Mouse (Mus musculus): ENCODE data around the gene Tlcd1.

The Tlcd1 gene

DNA sequence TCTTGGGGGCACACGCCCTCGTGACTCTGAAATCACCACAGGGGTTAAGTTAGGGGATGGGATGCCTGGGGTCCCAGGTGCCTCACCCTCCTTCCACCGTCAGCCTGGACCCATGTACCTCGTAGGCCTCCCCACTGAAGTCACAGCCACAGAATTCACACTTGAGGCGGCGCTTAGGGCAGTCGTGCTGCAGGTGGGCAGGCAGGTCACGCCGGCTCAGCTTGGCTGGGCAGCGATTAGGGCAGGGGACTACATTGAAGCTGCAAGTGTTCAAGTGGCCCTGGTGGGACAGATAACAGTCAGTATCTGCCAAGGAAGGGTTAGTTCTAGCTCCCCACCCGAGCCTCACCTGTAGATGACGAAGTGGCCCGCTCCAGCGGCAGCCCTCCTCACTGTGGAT lies 15.3 kb upstream of the Tlcd1 start:
- DNase-seq (ENCODE audit: low spot score) = no peak

- DNase-seq (ENCODE audit: low spot score) = no peak
Measured at GRCm38 (mm10) chr11:78161968-78162367, 14.5 kb upstream of the Tlcd1 start.

DNA sequence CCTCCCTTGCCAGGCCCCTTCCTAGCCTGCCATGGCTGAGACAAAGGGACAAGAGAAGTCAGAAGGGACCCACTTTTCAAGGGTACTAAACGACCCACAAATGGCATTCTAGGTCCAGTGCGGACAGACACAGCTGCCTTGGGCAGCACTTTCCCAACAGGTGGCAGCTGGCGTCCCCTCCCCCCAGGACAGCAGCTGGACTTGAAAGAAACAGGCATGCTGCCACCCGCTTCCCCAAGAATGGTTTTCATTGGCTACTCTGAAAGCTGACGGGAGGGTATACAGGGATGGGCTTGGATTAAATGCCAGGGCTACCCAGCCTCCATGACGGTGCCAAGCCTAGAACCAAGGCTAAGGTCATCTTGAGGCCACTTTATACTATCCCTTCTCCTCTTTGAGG lies 14.0 kb upstream of the Tlcd1 start:
- no peak for DNase-seq (ENCODE audit: low spot score)

- DNase-seq (ENCODE audit: low spot score) = no peak
Measured at GRCm38 (mm10) chr11:78163045-78163444, 13.5 kb upstream of the Tlcd1 start.

- peak; percentile 71 for DNase-seq (ENCODE audit: low spot score)
Measured at GRCm38 (mm10) chr11:78163681-78164603, 12.6 kb upstream of the Tlcd1 start.

GRCm38 (mm10) chr11:78164604-78164923 lies 11.9 kb upstream of the Tlcd1 start:
- no peak for DNase-seq (ENCODE audit: low spot score)

DNA sequence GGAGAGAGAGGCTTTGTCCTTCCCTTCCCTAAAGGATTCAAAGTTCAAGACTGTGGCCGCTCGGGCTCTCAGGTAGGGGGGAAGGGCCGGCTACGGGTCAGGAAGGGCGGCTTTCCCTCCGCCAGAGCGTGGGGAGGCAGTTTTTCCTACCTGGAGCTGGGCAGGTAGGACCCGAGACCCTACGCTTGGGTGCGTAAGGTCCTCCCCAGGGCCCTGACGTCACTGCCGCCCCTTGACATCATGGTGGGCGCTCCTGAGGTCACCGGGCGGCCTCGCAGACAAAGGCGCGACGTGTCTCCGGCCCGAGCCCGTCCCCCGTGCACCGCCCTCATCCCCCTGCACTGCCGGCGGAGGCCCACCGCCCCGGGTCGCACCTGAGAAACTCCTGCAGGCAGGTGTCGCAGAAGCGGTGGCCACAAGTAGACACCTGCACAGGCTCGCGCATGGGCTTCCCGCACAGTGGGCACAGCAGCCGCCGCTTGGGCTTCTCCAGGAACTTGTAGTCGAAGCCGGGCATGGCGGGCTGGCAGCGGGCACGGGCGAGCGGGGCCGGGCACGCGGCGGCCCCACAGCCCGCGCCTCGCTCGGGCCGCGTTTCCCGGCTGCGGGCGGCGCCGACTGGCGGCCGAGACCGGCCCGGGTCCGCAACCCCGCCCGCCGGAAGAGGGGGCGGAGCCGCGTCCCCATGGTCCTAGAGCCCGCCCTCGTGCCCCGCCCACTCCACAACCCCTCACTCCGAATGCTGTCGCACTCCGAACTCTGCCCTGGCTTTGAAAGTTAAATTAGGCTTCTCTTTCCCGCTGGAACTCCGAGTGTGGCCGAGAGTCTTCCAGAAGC lies 11.4 kb upstream of the Tlcd1 start, which contains the start of gene Traf4:
Gene Traf4, minus strand, starts transcription at position 666 of the 837 bp plus-strand sequence.
- DNase-seq (ENCODE audit: low spot score) = peak; percentile 85

GRCm38 (mm10) chr11:78165761-78166109 lies 10.8 kb upstream of the Tlcd1 start:
- peak; percentile 67 for DNase-seq (ENCODE audit: low spot score)

GRCm38 (mm10) chr11:78166161-78166560 lies 10.3 kb upstream of the Tlcd1 start:
- no peak for DNase-seq (ENCODE audit: low spot score)

GRCm38 (mm10) chr11:78166640-78167039 lies 9.9 kb upstream of the Tlcd1 start:
- DNase-seq (ENCODE audit: low spot score) = no peak

DNA sequence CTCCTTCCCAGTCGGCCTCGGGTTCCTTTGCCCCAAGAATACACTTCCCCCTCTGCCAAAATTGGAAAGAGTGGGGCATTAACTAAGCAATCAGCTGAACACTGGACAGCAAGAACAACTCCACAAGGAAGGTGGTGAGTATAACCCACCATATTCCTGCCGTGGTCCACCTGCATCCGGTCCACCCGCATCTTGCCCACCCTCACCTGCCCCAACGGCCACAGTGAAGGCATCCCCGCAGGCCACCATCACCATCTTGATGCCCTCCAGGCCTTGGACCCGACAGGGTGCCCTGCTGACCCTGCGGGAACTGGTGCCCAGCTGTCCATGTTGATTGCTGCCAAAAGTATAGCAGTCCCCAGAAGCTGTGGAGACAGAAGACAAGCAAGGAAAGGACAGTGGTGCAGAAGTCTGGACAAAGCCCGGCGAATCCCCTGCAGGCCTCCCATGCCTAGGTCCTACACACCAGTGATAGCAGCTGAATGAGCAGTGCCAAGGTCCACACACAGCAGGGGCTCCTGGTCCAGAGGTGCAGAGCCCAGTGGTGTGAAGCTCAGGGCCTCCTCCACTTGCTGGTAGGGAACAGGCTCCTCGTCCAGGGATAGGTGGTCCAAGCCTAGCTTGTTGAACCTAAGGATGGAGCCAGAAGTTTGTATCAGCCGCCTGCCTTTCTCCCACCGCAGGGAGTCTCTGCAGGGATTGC lies 9.1 kb upstream of the Tlcd1 start:
- no peak for DNase-seq (ENCODE audit: low spot score)

- no peak for DNase-seq (ENCODE audit: low spot score)
Measured at GRCm38 (mm10) chr11:78168541-78169468, 7.7 kb upstream of the Tlcd1 start.

DNA sequence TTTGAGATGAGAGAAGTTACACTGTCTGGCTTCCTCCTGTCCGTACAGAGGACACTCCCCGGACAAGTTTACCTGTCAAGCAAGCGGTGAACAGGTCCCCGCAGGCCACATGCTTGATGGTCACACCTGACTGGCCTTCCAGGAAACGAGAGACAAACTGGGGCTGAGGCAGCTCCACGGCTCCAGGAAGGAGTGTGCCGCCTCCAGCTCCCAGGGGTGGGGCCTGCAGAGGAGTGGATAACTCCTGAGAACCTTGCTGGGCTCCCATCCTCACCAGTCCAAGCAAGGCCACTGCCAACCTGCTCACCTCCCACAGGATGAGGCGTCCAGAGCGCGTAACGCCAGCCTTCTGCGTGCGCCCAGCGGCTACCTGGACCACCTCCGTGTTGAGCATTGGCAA lies 6.2 kb upstream of the Tlcd1 start:
- DNase-seq (ENCODE audit: low spot score) = no peak

GRCm38 (mm10) chr11:78171328-78171727 lies 5.2 kb upstream of the Tlcd1 start:
- no peak for DNase-seq (ENCODE audit: low spot score)

GRCm38 (mm10) chr11:78172034-78172747 lies 4.3 kb upstream of the Tlcd1 start:
- no peak for DNase-seq (ENCODE audit: low spot score)

DNA sequence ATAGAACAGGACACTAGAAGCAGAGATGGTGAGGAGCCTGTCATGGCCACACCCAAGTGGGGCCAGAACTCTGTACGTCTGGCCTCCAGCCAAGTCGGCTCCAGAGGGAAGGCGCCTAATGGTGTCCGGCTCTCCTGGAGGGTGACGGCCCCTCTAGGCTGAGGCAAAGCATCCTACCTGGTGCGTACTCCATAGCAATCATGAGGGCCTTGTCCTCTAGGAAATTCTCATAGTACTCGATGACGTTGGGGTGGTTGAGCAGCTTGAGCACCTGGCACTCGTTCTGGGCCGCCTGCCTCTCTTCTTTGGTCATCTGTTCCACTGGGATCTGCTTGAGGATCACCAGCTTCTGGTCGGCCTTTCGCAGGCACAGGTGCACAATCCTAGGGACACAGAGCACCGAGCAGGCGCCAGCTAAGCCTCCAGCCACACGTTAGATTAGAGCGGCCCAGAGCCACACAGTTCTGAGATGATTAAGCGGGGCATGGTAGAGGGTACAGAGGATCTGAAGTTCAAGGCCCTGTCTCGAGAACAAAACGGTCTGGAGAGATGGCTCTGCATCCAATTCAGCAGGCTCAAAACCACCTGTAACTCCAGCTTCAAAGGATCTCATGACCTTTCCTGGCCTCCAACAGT lies 3.6 kb upstream of the Tlcd1 start:
- no peak for DNase-seq (ENCODE audit: low spot score)

DNA sequence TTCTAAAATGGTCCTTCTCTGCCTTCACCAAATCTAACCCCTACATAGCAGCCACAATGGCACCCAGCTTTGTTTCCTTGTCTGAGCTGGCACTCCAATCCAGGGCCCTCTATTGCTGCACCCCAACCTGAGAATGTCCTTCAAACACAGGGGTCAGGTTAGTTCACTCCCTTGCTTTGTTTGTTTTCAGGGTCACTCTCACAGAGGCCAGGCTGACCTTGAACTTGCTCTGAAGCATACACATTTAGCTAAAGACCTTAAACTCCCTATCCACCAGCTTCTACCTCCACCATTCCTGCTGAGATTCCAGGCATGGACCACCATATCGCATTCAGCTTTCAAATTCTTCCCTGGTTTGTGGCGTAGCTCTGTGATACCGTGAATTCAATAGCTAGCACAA lies 2.0 kb upstream of the Tlcd1 start:
- DNase-seq (ENCODE audit: low spot score) = no peak

DNA sequence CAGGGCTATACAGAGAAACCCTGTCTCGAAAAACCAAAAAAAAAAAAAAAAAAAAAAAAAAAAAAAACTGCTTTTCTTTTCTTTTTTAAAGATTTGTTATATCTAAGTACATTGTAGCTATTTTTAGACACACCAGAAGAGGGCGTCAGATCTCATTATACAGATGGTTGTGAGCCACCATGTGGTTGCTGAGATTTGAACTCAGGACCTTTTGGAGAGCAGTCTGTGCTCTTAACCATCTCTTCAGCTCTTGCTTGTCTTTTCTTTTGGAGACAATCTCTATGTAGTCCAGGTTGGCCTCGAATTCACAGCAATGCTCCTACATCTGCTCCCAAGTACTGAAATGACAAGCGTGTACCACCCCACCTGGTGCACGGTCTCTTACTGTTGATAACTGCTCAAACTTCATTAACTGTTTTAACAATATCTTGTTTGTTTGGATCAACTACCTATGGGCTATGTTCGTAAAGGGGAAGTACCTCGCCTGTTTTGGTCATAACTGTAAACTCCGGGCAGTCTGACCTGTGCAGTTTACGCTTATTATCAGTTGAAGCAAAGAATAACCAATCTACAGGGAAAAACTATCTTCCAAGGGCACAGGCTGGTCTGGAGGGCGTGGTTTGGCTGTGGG lies 625 bp upstream of the Tlcd1 start:
- no peak for DNase-seq (ENCODE audit: low spot score)

- DNase-seq (ENCODE audit: low spot score) = no peak
Measured at GRCm38 (mm10) chr11:78176905-78177331, 407 bp downstream of the Tlcd1 start.

DNA sequence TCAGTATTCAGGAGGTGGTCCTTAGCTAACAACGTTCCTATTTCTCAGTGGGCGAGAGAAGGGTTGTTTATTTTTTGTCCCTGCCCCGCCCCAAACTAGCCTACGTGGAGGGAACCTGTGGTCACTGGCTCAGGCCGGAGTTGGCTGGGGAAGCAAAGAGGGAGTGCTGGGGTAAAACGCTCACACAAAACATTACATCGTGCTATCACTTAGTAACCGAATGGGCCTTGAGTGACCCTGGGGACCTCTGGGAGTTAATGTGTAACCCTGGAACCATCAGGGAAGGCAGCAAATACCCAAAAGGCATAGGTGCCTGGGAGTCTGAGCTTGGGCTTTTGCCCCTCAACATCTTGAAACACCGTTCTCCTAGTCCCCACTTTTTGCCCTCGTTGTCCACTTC lies 926 bp downstream of the Tlcd1 start:
- no peak for DNase-seq (ENCODE audit: low spot score)
